Mouse (Mus musculus) embryo, embryonic 11.5 days (tissue): Measurements from ENCODE around the gene Lin37.

Experiments used
- DNase-seq: peaks from one replicate; pipeline ENCODE4 v3.0.0-alpha.2; 2012; ENCODE audit warnings: low read depth, low spot score

Gene Lin37

GRCm38 (mm10) chr7:30586455-30587020 is 26.9 kb upstream of the Lin37 start:
- no peak for DNase-seq

GRCm38 (mm10) chr7:30585170-30585569 is 25.5 kb upstream of the Lin37 start:
- DNase-seq: no peak

DNA sequence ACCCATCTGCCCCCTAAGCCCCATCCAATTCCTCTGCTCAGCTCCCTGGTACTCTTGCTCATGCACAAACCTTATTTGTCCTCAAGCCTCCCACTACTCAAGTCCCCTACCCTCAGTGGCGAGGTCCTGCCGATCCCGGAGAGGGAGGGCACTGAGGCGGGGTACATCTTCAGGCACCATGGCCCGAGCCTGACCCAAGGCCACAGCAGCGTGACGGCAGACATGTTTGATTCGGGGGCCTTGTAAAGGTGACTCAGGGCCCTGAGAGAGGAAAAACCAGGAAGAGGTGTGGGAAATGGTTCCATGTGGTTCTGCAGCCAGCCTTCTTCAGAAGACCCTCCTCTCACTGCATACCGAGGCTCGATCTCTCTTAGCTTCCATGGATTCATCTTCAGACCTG is 24.7 kb upstream of the Lin37 start:
- DNase-seq: no peak

DNA sequence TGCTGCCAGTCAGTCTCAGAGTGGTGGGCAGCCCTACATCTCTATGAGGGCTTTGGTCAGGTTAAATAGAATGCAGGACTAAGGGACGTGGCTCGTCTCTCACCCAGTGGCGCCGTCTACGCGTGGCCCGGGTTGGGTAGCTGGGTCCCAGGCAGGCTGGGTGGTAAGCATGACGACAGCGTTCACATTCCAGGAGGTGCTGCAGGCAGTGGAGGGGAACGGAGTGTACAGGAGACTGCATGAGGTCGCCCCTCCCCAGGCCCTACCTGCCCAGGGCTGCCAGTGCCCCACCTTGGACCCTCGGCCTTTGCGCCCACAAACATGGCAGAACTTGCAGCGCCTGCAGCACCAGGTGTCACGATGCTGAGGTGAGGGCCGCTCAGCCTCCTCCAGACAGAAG is 21.9 kb upstream of the Lin37 start:
- DNase-seq: no peak

DNA sequence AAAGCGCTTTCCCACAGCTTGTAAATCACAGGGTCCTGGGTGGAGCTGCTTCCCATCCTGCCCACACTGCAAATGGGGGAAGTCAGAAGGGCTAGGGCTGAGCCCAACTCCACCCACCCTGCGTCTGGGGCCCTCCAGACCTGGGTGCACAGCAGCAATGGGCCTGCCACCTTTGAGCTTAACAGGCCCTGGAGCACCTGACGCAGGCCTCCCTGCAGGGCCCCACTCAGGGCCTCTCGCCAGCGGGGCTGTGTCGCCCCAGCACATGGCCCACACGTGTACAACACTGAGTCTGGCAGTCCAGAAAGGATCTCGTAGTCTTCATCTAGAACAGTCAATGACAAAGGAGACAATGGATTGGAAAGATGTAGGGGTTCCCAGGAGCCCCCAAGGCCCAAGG is 20.3 kb upstream of the Lin37 start:
- no peak for DNase-seq

GRCm38 (mm10) chr7:30572969-30573368 is 13.3 kb upstream of the Lin37 start:
- no peak for DNase-seq

DNA sequence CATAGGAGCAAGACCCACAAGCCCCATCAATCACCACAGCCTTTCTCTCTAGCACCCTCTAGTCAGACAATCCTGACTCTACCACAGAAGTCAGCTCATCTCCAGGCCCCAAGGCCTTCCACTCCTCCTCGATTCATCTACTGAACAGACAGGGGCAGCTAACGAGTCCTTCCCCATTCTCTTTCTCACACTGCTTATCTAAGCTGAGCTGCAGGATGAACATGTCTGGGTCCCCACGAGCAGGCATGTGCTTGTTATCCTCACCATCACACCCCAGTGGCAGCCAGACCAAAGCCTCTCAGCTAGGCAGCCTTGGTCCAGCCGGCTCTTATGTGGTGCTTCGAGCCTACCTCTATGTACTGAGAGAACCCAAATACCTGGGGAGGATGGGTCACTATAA is 12.8 kb upstream of the Lin37 start:
- no peak for DNase-seq

DNA sequence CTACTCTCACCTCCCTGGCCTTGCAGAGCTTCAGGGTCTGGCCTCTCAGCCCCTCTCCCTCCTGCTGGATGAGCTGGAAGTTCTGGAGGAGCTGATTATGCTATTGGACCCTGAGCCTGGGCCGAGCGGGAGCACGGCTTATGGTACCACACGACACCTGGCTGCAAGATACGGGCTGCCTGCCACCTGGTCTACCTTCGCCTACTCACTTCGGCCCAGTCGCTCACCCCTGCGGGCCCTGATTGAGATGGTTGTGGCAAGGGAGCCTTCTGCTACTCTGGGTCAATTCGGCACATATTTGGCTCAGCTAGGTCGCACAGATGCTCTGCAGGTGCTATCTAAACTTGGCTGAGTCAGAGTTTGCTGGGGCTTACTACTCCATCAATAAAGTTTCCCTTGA is 7.9 kb upstream of the Lin37 start:
- DNase-seq: no peak

DNA sequence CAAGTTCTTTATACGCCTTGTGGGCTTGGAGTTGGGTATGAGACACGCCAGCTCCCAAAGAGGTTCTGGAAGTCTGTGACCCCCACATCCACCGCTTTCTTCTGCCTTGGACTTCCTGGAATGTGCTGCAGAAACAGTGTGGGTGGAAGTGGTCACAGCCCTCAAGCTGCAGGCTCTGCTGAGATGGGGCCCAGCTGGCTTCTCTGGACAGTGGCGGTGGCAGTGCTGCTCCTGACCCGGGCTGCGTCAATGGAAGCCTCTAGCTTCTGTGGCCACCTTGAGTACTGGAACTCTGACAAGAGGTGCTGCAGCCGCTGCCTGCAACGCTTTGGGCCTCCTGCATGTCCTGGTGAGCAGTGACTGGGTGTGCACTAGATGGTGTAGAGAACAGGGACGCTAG is 6.4 kb upstream of the Lin37 start:
- DNase-seq: no peak

DNA sequence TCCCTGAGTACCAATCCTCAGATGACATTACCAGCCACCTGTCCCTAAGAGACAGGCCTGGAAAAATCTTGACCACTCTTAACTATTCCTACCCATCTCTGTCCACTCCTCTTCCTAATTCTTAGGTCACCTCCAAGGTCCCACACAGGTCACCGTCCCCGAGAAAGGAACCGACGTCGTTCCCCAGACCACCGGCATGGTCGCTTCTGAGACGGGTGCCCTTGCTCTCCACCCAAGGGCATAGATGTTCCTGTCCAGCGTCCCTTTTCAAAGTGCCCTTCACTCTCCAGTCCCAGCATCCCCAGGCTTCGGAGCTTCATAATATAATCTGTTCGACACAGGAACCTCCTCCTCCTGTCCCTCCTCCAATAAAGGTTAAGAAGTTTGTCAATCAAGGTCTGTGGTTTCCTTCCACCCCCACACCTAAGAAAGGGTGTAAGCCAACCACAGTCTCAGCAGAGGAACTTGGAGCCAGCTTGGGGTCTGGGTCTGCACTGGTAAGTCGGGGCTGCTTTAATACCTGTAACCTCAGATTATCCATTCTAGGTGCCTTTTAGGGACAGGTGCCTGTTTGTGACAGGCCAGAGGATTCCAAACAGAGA is 5.4 kb upstream of the Lin37 start, which contains the start of gene Igflr1:
Gene Igflr1, plus strand, starts transcription at position 458 of the 602 bp plus-strand sequence.
- DNase-seq: no peak

DNA sequence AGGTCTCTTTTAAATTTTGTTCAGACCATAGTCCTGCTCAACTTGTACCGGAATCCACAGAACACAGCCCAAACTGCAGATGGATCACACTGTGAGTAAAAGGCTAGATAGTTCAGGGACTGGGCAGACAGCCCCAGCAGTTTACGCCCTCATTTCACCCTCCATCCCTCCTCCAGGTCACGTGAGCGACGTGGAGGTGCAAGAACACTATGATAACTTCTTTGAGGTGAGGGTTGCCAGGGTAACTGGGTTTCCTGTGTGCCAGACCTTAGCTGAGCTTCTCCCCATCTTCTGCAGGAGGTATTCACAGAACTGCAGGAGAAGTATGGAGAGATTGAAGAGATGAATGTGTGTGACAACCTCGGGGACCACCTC is 4.3 kb upstream of the Lin37 start:
- no peak for DNase-seq

- DNase-seq: peak; percentile 98
Measured at GRCm38 (mm10) chr7:30563117-30563905, 3.7 kb upstream of the Lin37 start, which contains the start of the genes U2af1l4, Gm49396 and Psenen. U2af1l4 (plus strand) TSS chr7:30563301. Gm49396 (plus strand) TSS chr7:30563344. Psenen (minus strand) TSS chr7:30563627.

- no peak for DNase-seq
Measured at GRCm38 (mm10) chr7:30562526-30563116, 3.0 kb upstream of the Lin37 start.

GRCm38 (mm10) chr7:30560296-30560695 is 658 bp upstream of the Lin37 start:
- no peak for DNase-seq

GRCm38 (mm10) chr7:30558656-30559442 is 789 bp downstream of the Lin37 start:
- DNase-seq: no peak

DNA sequence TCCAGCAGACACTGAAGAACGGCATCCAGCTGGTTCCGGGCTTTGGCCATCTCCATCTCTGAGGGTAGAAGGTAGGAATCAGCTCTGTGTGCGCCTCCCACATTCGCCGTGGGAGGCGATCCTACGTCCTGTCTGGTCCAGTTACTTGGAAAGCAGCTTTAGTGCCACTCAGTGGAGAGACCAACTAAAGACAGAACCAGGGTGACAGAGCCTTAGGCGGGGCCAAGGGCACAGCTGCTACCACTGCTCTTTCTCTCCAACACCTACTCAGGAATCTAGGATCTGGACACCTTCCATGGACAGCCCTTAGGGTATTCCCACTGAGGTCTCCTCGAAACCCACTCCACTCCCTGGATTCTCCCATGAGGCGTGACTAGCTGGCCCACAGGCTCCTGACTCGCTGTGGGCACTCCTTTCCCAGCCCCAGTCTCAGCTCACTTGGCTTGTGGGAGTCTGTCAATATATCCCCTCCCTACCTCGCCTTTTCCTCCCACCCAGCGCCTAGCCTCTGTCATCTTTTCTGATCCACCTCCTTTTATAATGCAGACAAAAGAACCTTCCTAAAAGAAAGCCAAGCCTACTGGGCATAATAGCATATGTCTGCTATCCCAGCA is 1.6 kb downstream of the Lin37 start:
- no peak for DNase-seq

DNA sequence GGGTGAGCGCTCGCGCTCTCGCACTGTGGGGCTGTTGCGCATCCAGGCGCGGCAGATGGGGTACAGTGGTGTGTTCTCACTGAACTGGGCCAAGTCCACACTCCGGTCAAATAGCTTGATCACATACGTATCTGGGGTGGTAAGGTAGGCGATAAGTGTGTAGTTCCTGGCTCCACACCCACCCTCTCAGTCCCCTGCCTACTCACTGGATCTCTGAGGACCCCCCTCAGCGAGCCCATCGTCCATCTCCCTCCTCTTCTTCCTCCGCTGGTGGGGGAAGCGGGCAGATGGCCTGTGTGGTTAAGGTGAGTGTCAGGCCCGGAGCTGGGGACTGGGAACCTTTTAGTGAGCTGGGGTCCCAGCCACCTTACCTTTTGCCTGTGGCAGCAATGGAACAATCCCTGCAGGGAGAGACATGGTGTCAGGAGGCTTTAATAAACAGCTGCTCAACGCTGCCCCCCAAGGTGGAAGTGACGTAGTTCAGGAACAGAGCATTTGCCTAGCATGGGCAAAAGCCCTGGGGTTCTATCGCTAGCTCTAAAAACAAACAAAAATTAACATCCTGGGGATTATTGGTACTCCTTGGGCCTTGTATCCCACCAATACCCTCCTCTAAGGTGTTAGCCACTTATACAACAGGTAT is 2.6 kb downstream of the Lin37 start:
- DNase-seq: no peak

- DNase-seq: no peak
Measured at GRCm38 (mm10) chr7:30553810-30554584, 5.6 kb downstream of the Lin37 start.

GRCm38 (mm10) chr7:30553021-30553589 is 6.5 kb downstream of the Lin37 start:
- DNase-seq: no peak
